Mouse (Mus musculus): ENCODE data around the gene Zc3h18. TPM values are rescaled to one million over a fixed set of nuclear protein-coding genes. Genes with fewer than 3 reads are reported as not detected.

Gene Zc3h18
- polyA plus RNA-seq, 1 experiment from 2014 or later, result 20.2 TPM

- Histone ChIP-seq H3K36me3 (ENCODE audit: insufficient read depth, low read length) (peaks cover 4% of the 10 kb centered on the region; the same call in 1 of the 2 replicates), H3K4me2 (replicated peaks; ENCODE audit: low read depth, low read length) (no peak overlapping the region), H3K9ac (replicated peaks; ENCODE audit: low read depth) (no peak overlapping the region), H3K4me3 (ENCODE audit: low read depth, low read length) (no peak overlapping the region), H3K9me3 (ENCODE audit: low read length) (no peaks in the 10 kb centered on the region), H3K4me1 (ENCODE audit: insufficient read depth, low read depth, low read length) (peaks cover 5% of the 10 kb centered on the region), H3K27me3 (replicated peaks; ENCODE audit: insufficient read depth, low read length) (no peaks in the 10 kb centered on the region), H3K27ac (ENCODE audit: low read length) (no peak overlapping the region)
- no peak for ATAC-seq
- no peak for DNase-seq (ENCODE audit: low spot score)
- TF ChIP-seq EP300 (IDR thresholded peaks at IDR 0.05), result no peak
- TF ChIP-seq CTCF (IDR thresholded peaks at IDR 0.05), result no peak
- WGBS, result 82% methylated on average over 9 of the region's 9 CpGs
Measured at GRCm38 (mm10) chr8:122428163-122428562, 51.8 kb downstream of the Zc3h18 start.

DNA sequence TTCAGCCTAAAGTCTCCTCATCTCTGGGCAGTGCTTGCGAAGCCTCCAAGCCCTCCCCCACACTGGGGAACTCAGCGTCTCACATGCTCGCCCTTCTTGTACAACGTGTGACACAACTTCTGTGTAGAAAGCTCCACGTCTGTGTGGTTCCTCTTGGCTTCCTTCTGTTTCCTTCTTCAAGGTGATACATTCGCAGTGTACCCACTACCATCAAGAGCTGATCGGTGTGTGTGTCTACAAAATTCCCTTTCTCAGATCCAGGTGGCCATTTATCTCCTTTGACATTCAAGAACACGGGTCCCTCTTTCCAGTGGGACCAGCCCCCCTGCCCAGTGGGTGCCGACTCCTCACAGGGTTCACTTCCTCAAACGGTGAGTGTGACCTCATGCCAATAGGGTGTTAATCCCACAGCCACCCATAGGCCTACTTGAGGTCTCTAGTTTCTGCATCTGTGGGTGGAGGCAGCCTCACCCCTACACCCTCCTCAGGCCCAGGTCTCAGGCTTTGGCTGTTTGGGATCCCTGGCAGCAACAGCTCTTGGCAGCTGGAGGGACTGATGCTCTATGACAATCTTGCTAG, 53.7 kb downstream of the Zc3h18 start:
- DNase-seq (ENCODE audit: low spot score) (peak; percentile 43), ATAC-seq (no peak)
- no peaks in the 10 kb centered on the region for H3K9me3 ChIP-seq (ENCODE audit: low read length)
- H3K36me3 ChIP-seq (ENCODE audit: insufficient read depth, low read length), result peaks cover 4% of the 10 kb centered on the region; the same call in 1 of the 2 replicates
- 71% methylated on average over 10 of the region's 10 CpGs for WGBS
- H3K27me3 ChIP-seq (replicated peaks; ENCODE audit: insufficient read depth, low read length), result no peaks in the 10 kb centered on the region
- no peak overlapping the region for H3K9ac ChIP-seq (replicated peaks; ENCODE audit: low read depth)
- TF ChIP-seq CTCF (IDR thresholded peaks at IDR 0.05) (no peak), EP300 (IDR thresholded peaks at IDR 0.05) (no peak)
- H3K4me3 ChIP-seq (ENCODE audit: low read depth, low read length), result no peak overlapping the region
- H3K4me2 ChIP-seq (replicated peaks; ENCODE audit: low read depth, low read length), result no peak overlapping the region
- H3K27ac ChIP-seq (ENCODE audit: low read length), result no peak overlapping the region
- peaks cover 6% of the 10 kb centered on the region for H3K4me1 ChIP-seq (ENCODE audit: insufficient read depth, low read depth, low read length)

DNA sequence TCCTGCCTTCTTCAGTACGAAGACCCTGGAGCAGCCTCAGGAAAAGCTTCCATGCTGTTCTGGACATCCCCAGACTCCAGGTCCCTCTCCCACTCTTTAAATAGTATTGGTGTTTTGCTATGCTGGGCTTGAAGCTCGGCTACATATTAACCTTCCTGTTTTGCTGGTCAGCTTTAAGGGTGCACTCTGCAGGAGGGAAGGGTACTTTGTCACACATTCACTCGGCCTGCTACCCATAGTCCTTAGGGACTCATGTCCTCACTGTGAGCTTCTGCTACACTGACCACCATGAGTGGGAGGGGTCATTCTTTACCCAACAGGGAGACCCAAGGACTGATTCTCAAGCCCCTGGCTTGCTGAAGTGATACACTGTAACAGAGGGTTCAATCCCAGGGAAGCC, 54.2 kb downstream of the Zc3h18 start:
- Histone ChIP-seq H3K4me2 (replicated peaks; ENCODE audit: low read depth, low read length) (no peak overlapping the region), H3K36me3 (ENCODE audit: insufficient read depth, low read length) (peaks cover 4% of the 10 kb centered on the region; the same call in 1 of the 2 replicates), H3K27ac (ENCODE audit: low read length) (no peak overlapping the region), H3K27me3 (replicated peaks; ENCODE audit: insufficient read depth, low read length) (no peaks in the 10 kb centered on the region), H3K4me3 (ENCODE audit: low read depth, low read length) (no peak overlapping the region), H3K9me3 (ENCODE audit: low read length) (no peaks in the 10 kb centered on the region), H3K4me1 (ENCODE audit: insufficient read depth, low read depth, low read length) (peaks cover 6% of the 10 kb centered on the region), H3K9ac (replicated peaks; ENCODE audit: low read depth) (no peak overlapping the region)
- ATAC-seq (no peak), DNase-seq (ENCODE audit: low spot score) (no peak)
- TF ChIP-seq EP300 (IDR thresholded peaks at IDR 0.05), result no peak
- TF ChIP-seq CTCF (IDR thresholded peaks at IDR 0.05), result no peak
- WGBS, result 63% methylated on average over 3 of the region's 3 CpGs

DNA sequence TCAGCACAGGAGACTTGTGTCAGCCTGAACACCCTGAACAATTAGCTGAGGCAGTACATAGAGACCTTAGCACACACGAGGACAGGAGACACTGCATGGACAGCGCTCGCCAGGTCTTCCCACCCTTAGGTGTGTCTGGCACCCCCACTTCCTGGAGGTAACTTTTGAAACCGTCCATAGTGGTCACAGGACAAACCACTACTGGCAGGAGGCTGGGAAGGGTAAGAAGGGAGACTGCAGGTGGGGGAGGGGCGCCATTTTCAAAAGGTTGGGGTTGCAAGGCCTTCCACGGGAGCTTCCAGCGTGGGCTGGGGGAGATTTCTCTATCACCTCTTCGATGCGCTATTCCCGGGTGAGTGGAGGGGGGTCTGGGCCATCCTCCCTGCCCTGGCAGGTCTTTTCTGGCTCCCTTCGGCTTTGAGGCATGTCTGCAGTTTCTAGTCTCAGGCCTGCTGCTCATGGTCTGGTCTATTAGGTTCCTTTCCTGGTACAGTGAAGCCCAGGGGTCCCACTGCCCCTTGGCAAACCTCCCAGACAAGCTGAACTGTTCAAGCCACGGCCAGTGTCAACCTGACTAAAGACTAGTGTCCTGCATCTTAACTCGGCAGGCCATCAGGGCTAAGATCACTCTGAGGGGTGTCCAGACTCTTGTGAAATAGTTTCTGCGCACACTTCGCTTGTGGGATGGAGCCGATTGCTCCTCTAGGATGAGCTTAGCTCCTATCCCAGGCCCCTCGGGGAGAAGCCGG, 55.5 kb downstream of the Zc3h18 start:
- peak overlapping the region; percentile 82 for H3K27ac ChIP-seq (ENCODE audit: low read length)
- peaks cover 2% of the 10 kb centered on the region; the same call in 1 of the 2 replicates for H3K36me3 ChIP-seq (ENCODE audit: insufficient read depth, low read length)
- H3K27me3 ChIP-seq (replicated peaks; ENCODE audit: insufficient read depth, low read length), result no peaks in the 10 kb centered on the region
- no peaks in the 10 kb centered on the region for H3K9me3 ChIP-seq (ENCODE audit: low read length)
- DNase-seq (ENCODE audit: low spot score) (peak; percentile 70), ATAC-seq (peak; percentile 21; the same call in 1 of the 2 replicates)
- peaks cover 6% of the 10 kb centered on the region for H3K4me1 ChIP-seq (ENCODE audit: insufficient read depth, low read depth, low read length)
- H3K9ac ChIP-seq (replicated peaks; ENCODE audit: low read depth), result peak overlapping the region; percentile 62
- H3K4me2 ChIP-seq (replicated peaks; ENCODE audit: low read depth, low read length), result peak overlapping the region; percentile 81
- TF ChIP-seq CTCF (IDR thresholded peaks at IDR 0.05) (no peak), EP300 (IDR thresholded peaks at IDR 0.05) (no peak)
- WGBS, result 23% methylated on average over 18 of the region's 18 CpGs
- H3K4me3 ChIP-seq (ENCODE audit: low read depth, low read length), result peak overlapping the region; percentile 61

GRCm38 (mm10) chr8:122432443-122433268, 56.2 kb downstream of the Zc3h18 start, which contains the start of gene Cyba:
Gene Cyba (minus strand): TSS chr8:122432930.
- DNase-seq (ENCODE audit: low spot score), result peak; percentile 91
- Histone ChIP-seq H3K27ac (ENCODE audit: low read length) (peak within 1 kb of the TSS; percentile 82), H3K4me2 (replicated peaks; ENCODE audit: low read depth, low read length) (peak within 1 kb of the TSS; percentile 81), H3K4me3 (ENCODE audit: low read depth, low read length) (peak within 1 kb of the TSS; percentile 61), H3K9ac (replicated peaks; ENCODE audit: low read depth) (peak within 1 kb of the TSS; percentile 62), H3K9me3 (ENCODE audit: low read length) (no peaks in the 10 kb centered on the region), H3K36me3 (ENCODE audit: insufficient read depth, low read length) (no peaks in the 10 kb centered on the region), H3K27me3 (replicated peaks; ENCODE audit: insufficient read depth, low read length) (no peaks in the 10 kb centered on the region), H3K4me1 (ENCODE audit: insufficient read depth, low read depth, low read length) (peaks cover 6% of the 10 kb centered on the region)
- 2% methylated on average over 41 of the region's 45 CpGs for WGBS
- peak; percentile 91 for ATAC-seq
- no peak for TF ChIP-seq CTCF (IDR thresholded peaks at IDR 0.05)
- peak; percentile 36; the same call in 1 of the 2 replicates for TF ChIP-seq EP300 (IDR thresholded peaks at IDR 0.05)
